Mouse (Mus musculus) CD8-positive naive resting alpha-beta T cell, adult 57 days (primary cell): ENCODE measurements around the gene Iqcb1. TPM values are rescaled to one million over a fixed set of nuclear protein-coding genes. Genes with fewer than 3 reads are reported as not detected.

Experiments used
- total RNA-seq: library from RNA; stranded (reverse); gene quantifications from one replicate; pipeline ENCODE4 v1.2.4, GENCODE M21; 2023

Gene Iqcb1
- 35.8 TPM for total RNA-seq

GRCm38 (mm10) chr16:36828054-36828786 is at the start of gene Iqcb1:
Gene Iqcb1 (plus strand): TSS chr16:36828385.

DNA sequence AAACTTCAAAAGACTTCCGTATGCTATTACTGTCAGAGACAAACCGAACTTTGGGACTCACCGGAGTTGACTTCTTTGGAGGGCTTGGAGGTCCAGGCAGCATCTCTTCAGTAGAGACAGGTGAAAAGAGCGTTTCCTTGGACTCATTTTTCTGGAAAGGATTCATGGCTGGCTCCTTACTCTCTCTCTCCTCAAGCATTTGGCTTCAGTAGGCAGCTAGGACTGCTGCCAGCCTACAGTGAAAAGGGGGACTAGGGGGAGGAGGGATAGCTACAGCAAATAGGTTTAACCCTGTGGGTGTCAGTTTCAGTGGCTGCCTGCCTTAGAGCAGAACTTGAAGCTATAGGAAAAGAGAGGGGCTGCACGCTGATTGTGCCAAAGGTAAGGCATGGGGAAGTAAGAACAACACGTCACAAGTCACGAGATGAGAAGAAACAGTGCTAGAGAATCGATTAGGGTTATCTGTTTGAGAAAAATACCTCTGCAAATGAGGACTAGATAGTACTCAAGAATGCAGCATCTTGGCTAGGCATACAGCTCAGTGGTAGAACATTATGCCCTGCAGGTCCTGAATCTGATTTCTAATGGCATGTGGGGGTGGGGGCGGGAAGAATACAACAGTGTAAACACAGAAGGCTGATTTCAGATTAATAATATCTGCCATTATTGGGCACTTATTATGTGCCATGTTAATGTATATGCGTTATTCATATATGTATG is 43.4 kb upstream of the Iqcb1 start, which contains the start of gene Slc15a2:
Slc15a2 (minus strand) TSS at position 369 of the 720 bp plus-strand sequence.

GRCm38 (mm10) chr16:36874583-36875275 is 46.5 kb downstream of the Iqcb1 start, which contains the start of the genes Eaf2 and Golgb1:
Gene Eaf2 (minus strand): TSS chr16:36875003.
Gene Golgb1 (plus strand): TSS chr16:36875140.

Other genes with a start within 250 kb of the Iqcb1 start
- 21.5 TPM for gene Cd86, start 162.3 kb upstream of the Iqcb1 start, total RNA-seq
- 4.1 TPM for gene Ildr1, start 134.4 kb upstream of the Iqcb1 start, total RNA-seq
- gene Slc15a2, start 43.4 kb upstream of the Iqcb1 start, total RNA-seq: 37.8 TPM
- gene Eaf2, start 46.6 kb downstream of the Iqcb1 start, total RNA-seq: 3.7 TPM
- gene Golgb1, start 46.8 kb downstream of the Iqcb1 start, total RNA-seq: 35.2 TPM
- gene Hcls1, start 106.6 kb downstream of the Iqcb1 start, total RNA-seq: 169 TPM
- not detected for gene Fbxo40, start 162.1 kb downstream of the Iqcb1 start, total RNA-seq
- gene Polq, start 183.4 kb downstream of the Iqcb1 start, total RNA-seq: 4.2 TPM